Mouse (Mus musculus): ENCODE data around the gene Lin52.
"Not testable (repeated sequence)": the region's sequence is repeated elsewhere in the genome, so short reads cannot be mapped to it uniquely, and the experiment has no call there.

The Lin52 gene

DNA sequence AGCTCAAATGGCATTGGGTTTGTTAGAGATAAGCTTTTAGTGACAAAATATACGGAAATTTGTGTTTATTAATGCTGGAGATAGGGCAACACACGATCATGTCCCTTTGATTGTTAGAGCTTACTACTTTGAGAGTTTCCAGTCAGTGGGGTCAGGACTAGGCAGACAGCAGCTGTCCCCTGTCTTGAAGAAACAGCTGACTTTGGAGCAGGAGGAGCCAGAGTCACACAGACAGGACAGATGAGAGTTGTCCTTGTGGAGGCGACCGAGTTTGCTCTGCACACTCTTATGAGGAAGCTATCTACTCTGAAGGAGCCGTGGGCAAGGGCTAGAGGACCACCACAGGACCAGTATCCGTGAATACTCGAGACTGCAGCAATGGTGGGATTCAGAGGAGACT is 27.7 kb downstream of the Lin52 start:
- DNase-seq, result no peak

DNA sequence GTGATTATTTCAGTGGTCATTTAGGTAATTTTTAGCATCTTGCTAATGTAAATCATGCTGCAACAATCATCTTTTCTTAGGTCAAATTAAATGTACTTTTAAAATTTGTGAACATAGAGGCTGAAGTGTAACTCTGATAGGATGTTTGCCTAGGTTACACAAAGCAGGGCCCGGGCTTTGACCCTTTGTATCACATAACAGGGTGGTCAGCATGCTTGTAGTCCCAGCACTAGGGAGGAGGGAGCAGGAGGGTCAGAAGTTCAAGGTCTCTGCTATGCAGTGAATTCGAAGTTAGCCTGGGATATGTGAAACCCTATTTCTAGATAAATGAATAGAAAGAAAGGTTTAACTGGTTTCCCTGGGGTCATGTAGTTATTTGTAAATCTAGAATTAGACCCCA is 30.0 kb downstream of the Lin52 start:
- no peak for DNase-seq

DNA sequence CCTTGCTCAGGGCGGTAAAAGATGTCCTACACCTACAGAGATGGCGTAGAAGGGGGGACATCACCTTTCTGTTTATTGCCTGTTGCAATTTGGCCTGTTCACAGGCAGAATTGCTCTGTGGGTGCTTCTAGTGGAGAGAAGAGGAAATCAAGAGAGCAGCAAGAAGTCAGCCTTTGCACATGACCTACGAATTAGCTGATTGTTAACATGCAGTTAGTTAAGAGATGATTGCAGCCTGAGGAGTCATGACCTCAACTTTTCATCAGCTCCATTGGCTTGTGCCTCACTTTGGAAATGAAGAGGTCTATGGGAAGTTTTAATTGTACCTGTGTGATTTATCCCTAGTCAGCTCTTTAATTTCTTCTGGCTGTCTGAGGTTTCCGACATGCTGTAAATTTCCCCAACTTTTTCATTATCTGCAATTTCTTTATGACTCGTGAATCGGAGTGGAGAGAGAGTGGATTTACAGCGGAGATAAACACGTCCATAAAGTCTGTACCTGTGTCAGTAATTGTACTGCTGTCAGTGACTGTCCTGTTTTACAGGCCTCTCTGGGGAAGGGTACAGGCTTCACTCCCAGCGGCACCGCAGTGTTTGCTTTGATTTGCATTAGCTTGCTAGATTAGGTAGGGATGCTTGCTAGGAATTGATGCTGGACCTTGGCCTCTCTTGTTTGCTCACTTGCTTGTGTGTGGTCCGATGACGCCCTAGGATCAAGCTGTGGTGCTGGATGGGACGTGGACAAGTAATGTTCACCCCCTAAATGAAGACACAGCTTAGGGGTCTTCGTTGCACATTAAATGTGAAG is 31.8 kb downstream of the Lin52 start:
- DNase-seq, result no peak

DNA sequence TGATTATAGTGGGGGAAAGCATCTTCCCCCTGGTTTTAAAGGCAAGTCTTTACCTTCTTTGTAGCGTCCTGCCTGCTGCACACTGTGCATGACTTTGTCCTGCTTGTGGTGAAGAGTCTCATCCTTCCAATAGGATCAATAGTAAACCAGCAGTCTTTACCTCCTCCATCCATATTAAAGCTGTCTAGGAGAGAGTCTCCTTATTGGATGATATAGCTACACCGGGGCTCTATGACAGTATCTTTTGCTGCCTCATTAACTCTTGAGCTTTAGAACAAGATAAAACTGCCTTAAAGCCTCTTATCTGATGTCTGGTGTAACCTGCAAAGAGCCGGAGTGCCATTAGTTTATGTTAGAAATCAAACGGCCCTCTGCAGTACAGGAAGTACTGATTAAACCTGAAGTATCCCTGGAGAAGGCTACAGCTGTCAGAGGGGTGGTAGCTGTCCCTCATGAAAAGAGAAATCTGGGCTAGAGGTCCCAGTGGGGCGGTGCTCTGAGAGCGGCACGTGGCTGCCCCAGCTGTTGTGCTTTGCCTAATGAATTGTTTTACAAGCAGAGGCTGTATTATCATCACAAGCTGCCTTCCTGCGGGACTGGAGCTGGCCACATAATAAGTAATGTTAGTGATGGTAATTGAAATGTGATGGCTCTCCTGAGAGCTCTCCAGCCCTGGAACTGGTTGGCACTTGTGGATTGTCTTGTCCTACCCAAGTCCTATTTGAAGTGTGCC is 36.3 kb downstream of the Lin52 start:
- no peak for DNase-seq

DNA sequence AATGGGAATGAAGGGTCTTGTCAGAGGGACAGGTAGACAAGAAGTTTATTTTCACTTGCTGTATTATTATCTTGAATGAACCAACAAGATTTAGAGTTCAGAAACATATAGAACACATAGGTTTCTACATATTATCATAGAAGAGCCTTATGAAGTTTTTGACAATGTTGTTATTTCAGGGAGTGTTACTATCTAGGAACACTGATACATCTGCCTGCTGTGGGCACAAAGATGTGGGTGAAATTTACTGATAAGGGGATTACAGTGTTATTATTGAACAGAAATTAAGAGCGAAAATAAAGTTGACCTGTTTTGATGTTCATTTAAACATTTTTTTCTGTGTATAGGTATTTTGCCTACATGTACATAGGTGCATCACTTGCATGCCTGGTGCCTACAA is 45.6 kb downstream of the Lin52 start:
- DNase-seq, result no peak

DNA sequence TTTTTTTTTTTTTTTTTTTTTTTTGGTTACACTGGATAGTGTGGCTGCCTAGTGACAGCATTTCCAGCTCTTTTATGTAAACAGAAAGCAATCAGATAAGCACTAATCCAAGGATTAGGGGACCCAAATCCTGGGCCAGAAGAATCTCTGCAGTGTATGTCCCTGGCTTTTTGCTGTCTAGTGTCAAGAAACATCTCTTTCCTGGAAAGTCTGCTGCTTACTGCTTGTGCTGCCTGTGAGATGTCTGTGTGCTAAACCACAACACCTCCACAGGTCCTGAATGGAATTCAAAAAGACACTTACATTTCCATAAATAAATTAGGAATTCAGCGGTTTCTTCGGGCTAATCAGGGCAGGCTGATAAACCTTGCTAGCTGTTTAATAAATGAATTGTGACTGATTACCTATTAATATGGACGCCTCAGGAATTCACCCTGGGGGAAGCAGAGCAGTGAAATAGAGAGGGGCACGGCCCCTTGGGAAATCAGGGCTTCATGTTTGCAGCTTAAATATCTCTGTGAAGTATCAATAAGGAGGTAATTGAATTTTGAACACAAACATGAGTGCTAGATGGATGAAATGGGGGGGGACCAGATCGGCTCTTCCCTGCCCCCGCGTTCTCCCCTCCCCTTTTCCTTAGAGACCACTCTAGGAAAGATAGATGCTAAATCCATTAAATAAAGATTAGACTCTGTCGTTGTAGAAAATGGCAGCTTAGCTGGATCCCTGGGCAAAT is 49.5 kb downstream of the Lin52 start:
- DNase-seq, result no peak

DNA sequence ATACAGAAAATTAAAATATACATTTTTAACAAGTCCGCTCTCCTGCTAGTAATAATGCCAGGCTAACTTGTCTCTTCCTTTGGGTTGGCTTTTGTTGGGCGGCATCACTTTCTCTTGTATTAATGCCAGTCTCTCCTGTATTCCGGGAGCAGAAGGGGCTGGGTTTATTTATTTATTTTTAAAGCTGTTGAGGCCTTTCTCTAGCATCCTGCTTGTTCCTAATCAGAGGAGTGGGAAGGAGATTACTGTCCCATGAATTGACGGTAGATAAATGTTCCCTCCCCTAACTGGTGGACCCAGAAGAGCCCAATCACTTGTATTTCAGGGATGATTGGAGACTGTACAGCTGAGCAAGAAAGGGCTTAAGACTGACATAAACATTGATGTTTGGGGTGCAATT is 50.1 kb downstream of the Lin52 start:
- no peak for DNase-seq

DNA sequence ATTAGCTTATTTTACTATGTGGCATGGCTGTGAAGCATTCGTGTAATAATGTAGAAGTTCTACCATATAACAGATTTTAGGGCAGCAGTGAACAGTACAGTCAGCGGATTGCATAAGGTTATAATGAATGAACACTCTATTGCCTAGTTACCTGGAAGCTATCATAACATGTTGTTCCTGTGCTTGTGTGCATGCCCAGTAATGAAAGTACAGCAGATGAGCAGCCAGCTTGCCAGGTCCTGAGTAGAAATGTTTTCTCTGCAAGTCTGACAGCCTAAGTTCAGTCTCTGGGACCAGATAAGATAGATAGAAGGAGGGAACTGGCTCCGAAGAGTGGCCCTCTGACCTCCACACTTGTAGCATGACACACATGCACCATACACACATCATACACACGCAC is 55.6 kb downstream of the Lin52 start:
- no peak for DNase-seq

DNA sequence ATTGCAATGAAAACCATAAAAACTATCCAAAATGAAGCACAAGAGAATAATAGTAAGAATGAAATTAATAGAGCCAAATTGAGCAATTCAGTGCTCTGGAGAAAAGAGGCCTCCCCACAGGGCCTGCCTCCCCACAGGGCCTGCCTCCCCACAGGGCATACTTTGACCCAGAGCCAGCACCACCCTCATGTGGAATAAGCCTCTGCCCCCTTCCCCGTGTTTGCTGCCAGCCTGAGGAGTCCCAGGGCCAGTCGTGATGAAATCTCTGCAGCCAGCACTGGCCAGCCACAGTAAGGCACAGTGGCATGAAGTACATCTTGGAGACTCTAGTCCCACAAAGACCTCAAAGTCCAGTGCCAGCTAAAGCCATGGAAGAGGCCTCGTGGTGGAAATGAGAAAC is 60.8 kb downstream of the Lin52 start:
- DNase-seq, result no peak

DNA sequence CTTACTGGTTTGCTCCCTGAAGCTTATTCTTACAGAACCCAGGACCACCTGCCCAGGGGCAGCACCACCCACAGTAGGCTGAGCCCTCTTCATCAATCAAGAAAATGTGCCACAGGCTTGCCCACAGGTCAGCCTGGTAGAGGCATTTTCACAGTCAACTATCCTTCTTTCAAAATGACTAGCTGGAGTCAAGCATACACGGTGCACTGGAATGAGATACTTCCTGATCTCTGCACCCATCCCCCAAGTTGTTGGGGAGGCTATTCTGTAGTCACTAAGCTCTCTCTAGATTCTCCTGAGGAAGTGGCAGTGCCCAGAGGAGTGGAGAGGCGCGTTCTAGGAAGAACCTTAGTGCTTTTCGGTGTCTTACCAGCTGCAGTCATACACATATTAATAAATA is 64.3 kb downstream of the Lin52 start:
- DNase-seq, result no peak

DNA sequence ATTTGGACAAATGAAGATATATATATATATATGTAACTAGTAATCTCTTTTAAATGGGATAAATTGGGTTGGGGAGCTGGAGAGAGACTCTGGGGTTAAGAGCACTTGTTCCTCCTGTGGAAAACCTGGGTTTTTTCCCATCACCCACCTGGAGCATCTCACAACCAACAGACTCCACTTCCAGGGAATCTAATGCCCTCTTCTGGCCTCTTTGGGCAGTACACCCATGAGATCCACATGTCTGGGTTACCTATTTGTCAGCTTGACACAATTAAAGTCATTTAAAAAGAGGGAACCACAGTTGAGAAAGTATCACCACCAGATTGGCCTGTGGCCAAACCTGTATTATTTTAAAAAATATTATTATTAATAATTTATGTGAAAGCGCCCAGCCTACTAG is 65.4 kb downstream of the Lin52 start:
- no peak for DNase-seq

DNA sequence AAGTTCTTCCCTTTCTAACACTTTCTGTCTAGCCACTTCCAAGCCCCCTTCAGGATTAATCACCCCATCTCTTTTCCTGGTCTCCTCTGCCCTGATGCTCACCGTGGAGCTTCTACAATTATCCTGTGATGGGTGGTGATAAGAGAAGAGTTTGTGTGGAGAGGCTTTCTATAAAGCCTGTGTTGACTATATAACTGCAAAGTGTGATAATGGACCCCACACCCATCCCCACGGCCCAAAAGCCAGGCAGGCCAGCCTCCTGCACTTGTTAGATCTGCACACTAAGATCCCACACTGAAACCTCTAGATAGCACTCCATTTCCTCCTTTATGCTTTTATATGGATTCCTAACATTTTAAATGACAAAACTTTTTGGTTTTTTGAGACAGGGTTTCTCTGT is 66.8 kb downstream of the Lin52 start:
- no peak for DNase-seq

DNA sequence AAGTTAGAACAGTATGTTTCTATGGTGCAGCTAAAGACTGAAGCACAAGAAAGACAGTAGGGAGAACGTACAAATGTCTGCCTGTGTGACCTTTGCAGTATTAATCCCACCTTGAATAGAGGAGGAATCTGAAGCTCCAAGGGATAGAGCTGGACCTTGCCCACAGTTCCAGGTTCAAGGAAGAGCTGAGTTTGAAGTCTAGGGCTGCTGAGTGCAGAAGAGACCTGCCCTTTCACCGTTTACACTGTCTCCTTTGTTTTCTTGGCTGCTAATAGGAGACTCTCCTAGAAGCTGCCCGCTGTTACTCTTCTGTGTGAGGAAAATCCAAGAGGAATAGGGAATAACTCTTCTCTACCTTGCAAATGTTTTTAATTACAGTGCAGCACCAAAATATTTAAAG is 72.5 kb downstream of the Lin52 start:
- DNase-seq, result no peak

DNA sequence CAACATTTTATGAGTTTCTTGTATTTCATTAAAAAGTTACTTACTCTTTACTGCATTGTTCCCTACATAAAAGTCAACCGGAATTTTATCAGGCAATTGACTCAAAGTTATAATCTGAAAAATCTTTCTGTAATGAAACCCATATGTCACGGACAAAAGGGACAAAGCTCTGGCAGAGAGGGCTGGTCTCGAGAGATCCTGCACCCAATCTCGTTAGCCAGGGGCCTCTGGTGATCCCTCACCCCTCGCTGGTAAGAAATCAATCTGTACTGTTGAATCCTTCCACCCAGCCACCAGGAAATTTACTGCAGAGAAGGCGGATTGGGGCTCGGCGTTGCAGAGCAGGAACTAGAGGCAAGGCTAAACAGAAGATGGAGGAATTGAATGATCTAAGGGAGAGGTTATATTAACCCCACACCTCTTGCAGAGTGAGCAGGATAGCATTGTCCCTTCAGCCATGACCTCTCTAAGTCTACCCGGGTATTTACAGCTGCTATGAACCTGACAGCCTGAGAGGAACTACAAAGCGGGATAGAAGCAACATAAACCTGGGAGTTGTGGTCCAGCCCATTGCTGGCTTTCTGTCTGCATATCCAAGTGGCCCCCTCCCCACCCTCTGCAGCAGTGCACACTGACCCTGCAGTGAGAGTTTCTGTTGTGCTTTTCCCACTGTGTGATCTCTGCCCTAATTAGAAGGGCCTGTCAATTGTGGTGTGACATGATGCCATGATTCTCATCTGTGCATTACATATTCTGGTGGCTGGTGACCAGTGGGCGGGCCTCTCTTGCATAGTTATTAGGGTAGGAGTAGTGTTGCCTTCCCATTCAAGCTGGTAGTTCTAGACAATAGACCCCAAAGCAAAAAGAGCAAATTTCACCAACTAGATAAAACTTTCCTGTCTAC is 73.2 kb downstream of the Lin52 start:
- no peak for DNase-seq

DNA sequence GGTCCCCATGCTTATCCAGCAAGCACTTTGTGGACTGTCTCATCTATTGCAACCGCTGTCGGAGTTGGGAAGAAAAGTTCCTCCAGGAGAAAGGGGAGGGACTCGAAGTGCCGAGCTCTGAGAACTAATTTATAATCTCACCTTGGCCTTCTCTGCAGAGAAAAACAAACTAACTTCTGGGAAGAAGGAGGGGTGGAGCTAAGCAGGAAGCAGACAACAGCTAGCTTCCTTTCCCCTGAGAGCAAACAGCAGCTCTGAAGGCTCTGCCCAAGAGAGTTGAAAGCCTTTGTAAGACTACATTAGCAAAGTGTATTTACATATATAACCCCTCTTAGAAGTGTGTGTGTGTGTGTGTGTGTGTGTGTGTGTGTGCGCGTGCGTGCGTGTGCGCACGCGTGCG is 74.2 kb downstream of the Lin52 start:
- no peak for DNase-seq

DNA sequence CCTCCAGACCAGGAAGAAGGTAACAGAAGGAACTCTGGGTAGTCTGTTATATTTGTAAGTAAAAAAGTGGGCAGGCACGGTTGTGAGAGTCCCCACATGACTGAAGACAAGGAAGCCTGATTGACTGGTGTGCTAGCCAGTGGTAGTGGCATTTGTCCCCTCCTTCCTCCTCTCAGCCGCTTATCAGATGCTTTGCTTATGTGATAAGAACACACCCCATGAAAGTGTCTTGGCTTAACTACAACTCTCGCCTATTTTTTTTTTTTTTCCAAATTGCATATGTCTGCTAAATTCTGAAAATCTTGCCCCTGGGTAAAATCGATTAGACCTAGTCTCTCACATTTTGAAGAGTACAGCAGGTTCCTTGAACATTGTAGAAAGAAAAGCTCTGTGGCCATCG is 79.2 kb downstream of the Lin52 start:
- DNase-seq, result no peak

DNA sequence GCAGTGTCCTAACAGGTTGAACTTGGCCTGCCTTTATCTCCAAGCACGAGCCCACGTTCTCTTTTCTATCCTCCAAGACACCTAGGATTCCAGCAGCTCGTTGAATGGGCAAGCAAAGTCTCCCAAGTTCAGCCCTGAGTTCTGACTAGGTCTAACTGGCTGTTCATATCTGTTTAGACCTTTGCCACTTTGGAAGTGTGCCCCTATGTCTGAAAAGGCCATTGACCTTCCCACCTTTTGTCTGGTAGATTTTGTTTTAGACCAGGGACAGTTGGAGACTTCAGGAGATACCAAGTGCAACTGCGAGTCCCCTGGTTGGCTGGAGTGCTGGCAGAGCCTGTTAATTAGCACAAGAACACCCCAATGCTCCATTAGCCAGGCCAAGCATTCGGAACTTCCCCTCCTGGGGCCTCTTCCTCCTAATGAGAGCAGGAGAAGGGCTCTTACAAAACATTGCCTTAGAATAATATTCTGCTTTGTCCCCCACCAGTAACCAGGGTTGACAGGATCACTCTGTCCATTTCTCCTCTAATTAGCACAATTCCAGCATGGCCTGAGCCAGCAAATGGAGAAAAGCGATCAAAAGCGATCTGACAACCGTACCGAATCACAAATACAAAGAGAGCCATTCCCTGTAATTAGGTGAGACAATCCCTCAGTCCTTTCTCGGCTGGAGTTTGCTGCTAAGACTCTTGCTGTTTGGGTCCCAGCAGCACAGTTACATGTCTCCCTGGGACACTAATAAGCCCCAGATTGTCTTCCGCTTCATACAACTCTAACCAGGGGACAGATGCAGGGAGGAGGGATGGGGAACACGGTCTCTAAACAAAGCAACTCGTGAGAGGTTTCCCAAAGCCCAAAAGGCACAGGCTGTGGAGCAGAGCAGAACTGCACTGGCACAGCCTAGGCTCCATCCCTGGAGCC is 80.9 kb downstream of the Lin52 start:
- peak; percentile 8 for DNase-seq

DNA sequence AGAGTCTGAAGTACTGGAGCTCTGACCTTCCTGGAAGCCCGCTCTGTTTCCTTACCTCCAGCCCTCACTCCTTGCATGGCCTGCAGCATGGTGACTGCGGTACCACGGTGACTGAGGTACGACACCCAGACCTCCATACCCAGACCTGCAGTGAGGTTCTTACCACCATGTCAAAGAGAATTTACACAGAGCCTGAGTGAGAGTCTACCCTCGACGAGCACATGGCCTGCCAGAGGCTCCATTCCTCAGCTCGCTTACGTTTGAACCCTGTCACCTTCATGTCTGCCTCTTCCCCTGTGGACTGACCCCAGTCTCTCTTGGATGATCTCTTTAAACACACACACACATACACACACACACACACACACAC is 81.6 kb downstream of the Lin52 start:
- no peak for DNase-seq

DNA sequence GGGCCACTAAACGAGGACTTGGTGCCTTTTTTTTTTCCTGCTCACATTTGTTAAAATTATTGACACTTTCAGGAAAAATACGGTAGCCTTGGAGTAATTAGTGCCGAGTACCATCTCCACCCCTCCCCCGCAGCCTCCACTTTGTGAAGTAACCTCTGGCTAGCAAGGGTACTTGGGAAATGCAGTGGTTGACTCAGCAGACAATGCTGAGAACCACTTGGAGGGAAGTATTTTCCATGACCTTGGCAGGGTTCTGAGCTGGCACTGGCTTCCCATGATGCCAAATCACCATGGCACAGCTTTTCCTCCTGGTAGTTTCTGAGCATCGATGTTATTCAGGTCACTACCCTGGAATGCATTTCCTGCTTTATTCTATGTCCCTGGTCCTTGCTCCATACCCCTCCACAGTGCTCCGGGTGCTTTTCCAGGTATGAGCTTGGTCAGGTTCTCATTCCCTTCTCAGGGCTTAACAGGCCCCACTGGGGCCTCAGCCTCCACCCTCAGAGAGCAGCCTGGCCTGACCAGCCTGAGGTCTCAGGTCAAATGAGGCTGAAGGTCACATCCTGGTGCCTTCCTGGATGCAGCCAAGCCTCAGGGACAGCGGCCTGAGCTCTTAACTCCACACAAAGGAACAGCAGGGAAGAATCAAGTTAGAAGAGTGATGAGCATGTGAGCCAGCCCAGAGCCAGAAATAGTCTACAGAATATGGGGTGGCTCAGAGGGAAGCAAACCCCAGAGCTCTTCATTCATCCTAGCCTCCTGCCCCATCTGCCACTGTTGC is 82.7 kb downstream of the Lin52 start:
- DNase-seq, result no peak

DNA sequence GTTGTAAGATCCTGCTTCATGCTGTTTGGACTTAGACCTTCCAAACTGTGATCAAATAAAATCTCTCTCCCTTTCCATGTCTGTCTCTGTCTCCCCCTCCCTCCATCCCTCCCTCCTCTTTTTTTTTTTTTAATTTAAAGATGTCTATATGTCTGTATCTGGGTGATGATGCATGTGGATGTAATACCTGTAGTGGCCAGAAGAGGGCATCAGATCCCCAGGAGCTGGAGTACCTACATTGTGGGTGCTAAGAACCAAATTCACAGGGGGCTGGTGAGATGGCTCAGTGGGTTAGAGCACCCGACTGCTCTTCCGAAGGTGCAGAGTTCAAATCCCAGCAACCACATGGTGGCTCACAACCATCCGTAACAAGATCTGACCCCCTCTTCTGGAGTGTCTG is 88.3 kb downstream of the Lin52 start:
- DNase-seq, result not testable (repeated sequence)

DNA sequence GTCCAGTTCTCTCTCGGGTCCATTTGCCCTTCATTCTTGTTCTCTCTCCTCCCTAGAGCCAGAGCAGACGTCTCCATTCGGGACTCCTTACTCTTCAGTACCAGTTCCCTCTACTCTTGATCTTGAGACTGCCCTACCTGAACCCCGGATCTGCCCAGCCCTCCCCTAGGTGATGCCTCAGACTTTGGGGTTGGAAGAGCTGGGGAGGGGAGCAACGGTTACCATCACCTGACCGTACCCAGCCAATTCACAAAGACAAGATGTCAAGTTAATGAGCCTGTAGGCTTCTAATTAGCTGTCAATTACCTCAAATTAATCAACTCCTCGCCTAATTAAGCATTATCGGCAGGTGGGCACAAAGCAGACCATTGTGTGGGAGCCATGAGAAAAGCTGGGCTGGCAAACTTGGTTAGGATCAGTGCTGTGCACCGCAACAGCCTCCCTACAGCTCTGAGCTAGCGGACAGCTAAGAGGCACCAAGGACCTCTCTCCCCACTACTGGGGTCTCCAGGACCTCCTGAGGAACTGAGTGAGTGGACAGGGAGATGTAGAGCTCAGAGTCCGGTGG is 90.3 kb downstream of the Lin52 start:
- DNase-seq, result no peak

Data from cerebellum, adult 9-11 months (tissue).